Mouse (Mus musculus): Measurements from ENCODE around the gene 2200002D01Rik.
"Not testable (repeated sequence)": the region's sequence is repeated elsewhere in the genome, so short reads cannot be mapped to it uniquely, and the experiment has no call there.

The 2200002D01Rik gene

GRCm38 (mm10) chr7:29279261-29279660 lies 31.0 kb upstream of the 2200002D01Rik start:
- DNase-seq: no peak

- DNase-seq: no peak
Observed at GRCm38 (mm10) chr7:29277510-29277909, 29.2 kb upstream of the 2200002D01Rik start.

- DNase-seq: no peak
Observed at GRCm38 (mm10) chr7:29276715-29277114, 28.4 kb upstream of the 2200002D01Rik start.

- no peak for DNase-seq
Observed at GRCm38 (mm10) chr7:29271687-29272465, 23.6 kb upstream of the 2200002D01Rik start.

- no peak for DNase-seq
Observed at GRCm38 (mm10) chr7:29270445-29270844, 22.2 kb upstream of the 2200002D01Rik start.

- no peak for DNase-seq
Observed at GRCm38 (mm10) chr7:29266931-29267330, 18.7 kb upstream of the 2200002D01Rik start.

- no peak for DNase-seq
Observed at GRCm38 (mm10) chr7:29265636-29266035, 17.4 kb upstream of the 2200002D01Rik start.

- no peak for DNase-seq
Observed at GRCm38 (mm10) chr7:29263831-29264230, 15.6 kb upstream of the 2200002D01Rik start.

GRCm38 (mm10) chr7:29262151-29262550 lies 13.9 kb upstream of the 2200002D01Rik start:
- DNase-seq: no peak

- DNase-seq: no peak
Observed at GRCm38 (mm10) chr7:29259781-29260730, 11.8 kb upstream of the 2200002D01Rik start.

- DNase-seq: no peak
Observed at GRCm38 (mm10) chr7:29257368-29257767, 9.1 kb upstream of the 2200002D01Rik start.

GRCm38 (mm10) chr7:29255875-29256274 lies 7.6 kb upstream of the 2200002D01Rik start:
- DNase-seq: no peak

- no peak for DNase-seq
Observed at GRCm38 (mm10) chr7:29253842-29254241, 5.6 kb upstream of the 2200002D01Rik start.

GRCm38 (mm10) chr7:29251166-29251565 lies 2.9 kb upstream of the 2200002D01Rik start:
- no peak for DNase-seq

GRCm38 (mm10) chr7:29247706-29248105 lies 560 bp downstream of the 2200002D01Rik start:
- no peak for DNase-seq

- peak; percentile 89 to 90 for DNase-seq
Observed at GRCm38 (mm10) chr7:29247314-29247700, 959 bp downstream of the 2200002D01Rik start.

- DNase-seq: no peak
Observed at GRCm38 (mm10) chr7:29246619-29247313, 1.5 kb downstream of the 2200002D01Rik start.

GRCm38 (mm10) chr7:29246015-29246414 lies 2.3 kb downstream of the 2200002D01Rik start:
- DNase-seq: no peak

GRCm38 (mm10) chr7:29244732-29245416 lies 3.4 kb downstream of the 2200002D01Rik start:
- DNase-seq: peak; percentile 65 to 70

- peak; percentile 98 to 99 for DNase-seq
Observed at GRCm38 (mm10) chr7:29238019-29238967, 10.0 kb downstream of the 2200002D01Rik start, which contains the start of gene Yif1b. Yif1b (plus strand) TSS chr7:29238329.

- not testable (repeated sequence) for DNase-seq
Observed at GRCm38 (mm10) chr7:29237596-29237995, 10.7 kb downstream of the 2200002D01Rik start.

All from B cell, adult 2 months (primary cell).